Mouse (Mus musculus) heart, embryonic 11.5 days (tissue): ENCODE measurements around the gene Pld6. TPM values are rescaled to one million over a fixed set of nuclear protein-coding genes. Genes with fewer than 3 reads are reported as not detected.
"Not testable (repeated sequence)": the region's sequence is repeated elsewhere in the genome, so short reads cannot be mapped to it uniquely, and the experiment has no call there.

ENCODE experiments used
- ATAC-seq: fragments of 200-750 bp; cut with Nextera tagmentation; replicated peaks from 2 replicates; pipeline ENCODE4 v1.8.0; 2017; ENCODE audit warnings: moderate library complexity; ENCODE audit not compliant: insufficient number of reproducible peaks, low FRiP score, low TSS enrichment
- H3K27ac ChIP-seq: fragments of 300-500 bp; sonication (generic); 2 replicates; pipeline ENCODE4 v1.5.1; 2014; ENCODE audit warnings: mild to moderate bottlenecking, low read depth, low read length
- H3K27me3 ChIP-seq: fragments of 300-500 bp; sonication (generic); 2 replicates; pipeline ENCODE4 v1.6.1; 2014; ENCODE audit warnings: mild to moderate bottlenecking, low read length, mixed read lengths; ENCODE audit not compliant: control insufficient read depth, insufficient read depth
- H3K36me3 ChIP-seq: fragments of 300-500 bp; sonication (generic); 2 replicates; pipeline ENCODE4 v1.6.1; 2014; ENCODE audit warnings: mild to moderate bottlenecking, low read length, moderate library complexity, mixed read lengths; ENCODE audit not compliant: control insufficient read depth, insufficient read depth
- H3K4me1 ChIP-seq: fragments of 300-500 bp; sonication (generic); 2 replicates; pipeline ENCODE4 v1.6.1; 2014; ENCODE audit warnings: low read length; ENCODE audit not compliant: control insufficient read depth, insufficient read depth
- H3K4me2 ChIP-seq: fragments of 300-500 bp; sonication (generic); 2 replicates; pipeline ENCODE4 v1.6.1; 2014; ENCODE audit warnings: mild to moderate bottlenecking, moderate library complexity
- H3K4me3 ChIP-seq: fragments of 300-500 bp; sonication (generic); 2 replicates; pipeline ENCODE4 v1.5.1; 2014; ENCODE audit warnings: low read depth, low read length
- H3K9ac ChIP-seq: fragments of 300-500 bp; sonication (generic); 2 replicates; pipeline ENCODE4 v1.6.1; 2014; ENCODE audit warnings: mild to moderate bottlenecking, low read depth, low read length, moderate library complexity
- H3K9me3 ChIP-seq: fragments of 300-500 bp; sonication (generic); replicated peaks from 2 replicates; pipeline ENCODE4 v1.6.1; 2016; ENCODE audit warnings: low read length; ENCODE audit not compliant: control insufficient read depth
- WGBS: fragments of 180-500 bp; shearing (Covaris S2); extraction: QIAGEN DNeasy Blood & Tissue Kit; methylation state at CpG from one replicate; pipeline ENCODE4 v1.1.7; 2014; ENCODE audit not compliant: insufficient replicate concordance; 5-methylcytosine and 5-hydroxymethylcytosine counted together
- polyA plus RNA-seq: library from polyadenylated mRNA; unstranded; fragments of >200 nt; fragmentation: Nextera tagmentation; extraction: Ambion mirVana; gene quantifications from 2 replicates; pipeline ENCODE4 v1.2.1, GENCODE M21; 2014

The Pld6 gene
- polyA plus RNA-seq, 1 experiment from 2014 or later = 1.2 TPM

GRCm38 (mm10) chr11:59735938-59736337 lies 51.5 kb downstream of the Pld6 start:
- ATAC-seq, H3K4me3 ChIP-seq, H3K9me3 ChIP-seq, H3K4me1 ChIP-seq, H3K4me2 ChIP-seq, H3K27me3 ChIP-seq, H3K9ac ChIP-seq, H3K27ac ChIP-seq: not testable (repeated sequence)
- WGBS = 87% methylated on average over 4 of the region's 4 CpGs
- peaks cover 22% of the 10 kb centered on the region for H3K36me3 ChIP-seq

GRCm38 (mm10) chr11:59734335-59734734 lies 53.1 kb downstream of the Pld6 start:
- H3K27ac ChIP-seq = no peak overlapping the region
- no peaks in the 10 kb centered on the region for H3K4me1 ChIP-seq
- 86% methylated on average over 1 of the region's 1 CpGs for WGBS
- no peak overlapping the region for H3K4me2 ChIP-seq
- H3K36me3 ChIP-seq = peaks cover 24% of the 10 kb centered on the region
- no peak overlapping the region for H3K9ac ChIP-seq
- H3K27me3 ChIP-seq = no peaks in the 10 kb centered on the region
- no peak for ATAC-seq
- H3K4me3 ChIP-seq = no peak overlapping the region
- no peaks in the 10 kb centered on the region for H3K9me3 ChIP-seq

Other genes starting within 250 kb of the Pld6 start
- 0.16 TPM in 1 of 2 replicates, not detected in the other for gene Nlrp3, start 246.1 kb downstream of the Pld6 start, polyA plus RNA-seq
- gene Olfr222, start 211.4 kb downstream of the Pld6 start, polyA plus RNA-seq = not detected in 2 replicates
- not detected in 2 replicates for gene Olfr223, start 194.4 kb downstream of the Pld6 start, polyA plus RNA-seq
- gene Mprip, start 126.3 kb downstream of the Pld6 start, polyA plus RNA-seq = 51.1 and 54.2 TPM in 2 replicates
- 21.4 and 22.6 TPM in 2 replicates for gene Flcn, start 22.4 kb upstream of the Pld6 start, polyA plus RNA-seq
- 31.7 and 36.5 TPM in 2 replicates for gene Nt5m, start 51.8 kb upstream of the Pld6 start, polyA plus RNA-seq
- 168 and 181 TPM in 2 replicates for gene Cops3, start 52.2 kb upstream of the Pld6 start, polyA plus RNA-seq
- 49.1 and 51.2 TPM in 2 replicates for gene Med9, start 160.6 kb upstream of the Pld6 start, polyA plus RNA-seq
- 12.0 and 13.9 TPM in 2 replicates for gene Rasd1, start 177.3 kb upstream of the Pld6 start, polyA plus RNA-seq